24 mouse cellular contexts compared by ENCODE assay signal in genomic region chr5:129430330-129430729, GRCm38 (mm10).
A peak's percentile ranks its signal among the peaks of the same experiment; 100 is the strongest.
DNase-seq lines count a peak whose midpoint lies in the region; ATAC-seq lines count a peak whose summit lies in the region.
"Had no signal": no experiment of that assay in that cellular context is flagged by ENCODE, and none has a peak within 500 bp of the region (broad histone marks: within the 10 kb centered on the region; RNA-seq: fewer than 3 reads in every experiment).

No protein-coding gene starts in this region.

- peak; percentile 16 for DNase-seq in embryo, embryonic 11 days
- no peak for DNase-seq in embryo, embryonic 10 days (ENCODE audit: low spot score)
- peak; percentile 15 for DNase-seq in embryonic facial prominence, embryonic 14.5 days (ENCODE audit: low spot score)
- no peak for DNase-seq in heart, postnatal 4 days
- DNase-seq in lung, postnatal 14 days, result no peak
- DNase-seq: adrenal gland, postnatal 10 days; cerebellum, adult 11-12 months; cerebellum, adult 9-11 months; gastrocnemius, adult 2 months; gastrocnemius, postnatal 36 days; heart, adult 2 months; kidney, adult 18-20 months; kidney, postnatal 25 days; liver, postnatal 0 days; midbrain, embryonic 14.5 days had no signal

- H3K4me1 ChIP-seq in embryonic facial prominence, embryonic 14.5 days (ENCODE audit: control insufficient read depth, insufficient read depth, low read length), result peaks cover 21% of the 10 kb centered on the region
- H3K4me1 ChIP-seq in limb, embryonic 12.5 days (replicated peaks), result peaks cover 38% of the 10 kb centered on the region
- H3K4me1 ChIP-seq: heart, embryonic 12.5 days; liver, embryonic 12.5 days had no signal

- H3K36me3 ChIP-seq in embryonic facial prominence, embryonic 14.5 days (ENCODE audit: control insufficient read depth, insufficient read depth, low read length), result no peaks in the 10 kb centered on the region
- H3K36me3 ChIP-seq in limb, embryonic 12.5 days, result no peaks in the 10 kb centered on the region
- H3K36me3 ChIP-seq: heart, embryonic 12.5 days; hindbrain, embryonic 15.5 days; kidney, embryonic 15.5 days; liver, embryonic 12.5 days had no signal

- H3K4me3 ChIP-seq in embryonic facial prominence, embryonic 14.5 days (ENCODE audit: low read depth, low read length), result no peak overlapping the region
- H3K4me3 ChIP-seq in limb, embryonic 12.5 days (replicated peaks), result no peak overlapping the region
- H3K4me3 ChIP-seq: gastrocnemius, adult 2 months; heart, adult 2 months; heart, embryonic 12.5 days; hindbrain, embryonic 15.5 days; kidney, embryonic 15.5 days; layer of hippocampus, adult 2 months; liver, embryonic 12.5 days had no signal

- H3K9ac ChIP-seq in embryonic facial prominence, embryonic 14.5 days (ENCODE audit: low read depth, low read length), result no peak overlapping the region
- H3K9ac ChIP-seq in limb, embryonic 12.5 days (replicated peaks), result no peak overlapping the region
- H3K9ac ChIP-seq: heart, embryonic 12.5 days; hindbrain, embryonic 15.5 days; kidney, embryonic 15.5 days; liver, embryonic 12.5 days; liver, postnatal 0 days had no signal

- H3K27me3 ChIP-seq in embryonic facial prominence, embryonic 14.5 days (replicated peaks; ENCODE audit: control insufficient read depth, insufficient read depth, low read length), result no peaks in the 10 kb centered on the region
- H3K27me3 ChIP-seq in limb, embryonic 12.5 days, result no peaks in the 10 kb centered on the region
- H3K27me3 ChIP-seq: heart, embryonic 12.5 days; hindbrain, embryonic 15.5 days; kidney, embryonic 15.5 days; liver, embryonic 12.5 days had no signal

- ATAC-seq in embryonic facial prominence, embryonic 14.5 days (ENCODE audit: low read depth), result no peak
- ATAC-seq in limb, embryonic 12.5 days (ENCODE audit: insufficient number of reproducible peaks, insufficient read depth, low FRiP score, low TSS enrichment, low read depth), result peak; percentile 54
- ATAC-seq in inflammation-experienced regulatory T-cells, adult 6 months, result no peak
- ATAC-seq: forebrain, embryonic 14.5 days; liver, embryonic 12.5 days; liver, postnatal 0 days; lung, postnatal 0 days had no signal

- H3K27ac ChIP-seq in embryonic facial prominence, embryonic 14.5 days (replicated peaks; ENCODE audit: low read depth, low read length), result peak overlapping the region; percentile 75
- peak overlapping the region; percentile 94 for H3K27ac ChIP-seq in limb, embryonic 12.5 days
- H3K27ac ChIP-seq: gastrocnemius, adult 2 months; heart, adult 2 months; hindbrain, embryonic 15.5 days; kidney, embryonic 15.5 days; layer of hippocampus, adult 2 months; liver, embryonic 12.5 days had no signal

- WGBS in embryonic facial prominence, embryonic 14.5 days, result 33% methylated on average over 3 of the region's 3 CpGs
- 7% methylated on average over 3 of the region's 3 CpGs for WGBS in limb, embryonic 12.5 days

- peak overlapping the region; percentile 28; the same call in 1 of the 2 replicates for H3K4me2 ChIP-seq in embryonic facial prominence, embryonic 14.5 days (ENCODE audit: low read depth, low read length)
- peak overlapping the region; percentile 18; the same call in 1 of the 2 replicates for H3K4me2 ChIP-seq in limb, embryonic 12.5 days
- H3K4me2 ChIP-seq: heart, embryonic 12.5 days; hindbrain, embryonic 15.5 days; kidney, embryonic 15.5 days; liver, embryonic 12.5 days had no signal

- no peaks in the 10 kb centered on the region for H3K9me3 ChIP-seq in embryonic facial prominence, embryonic 14.5 days (ENCODE audit: control insufficient read depth, low read length)
- H3K9me3 ChIP-seq in limb, embryonic 12.5 days, result no peaks in the 10 kb centered on the region
- H3K9me3 ChIP-seq: heart, embryonic 12.5 days; hindbrain, embryonic 15.5 days; kidney, embryonic 15.5 days; liver, embryonic 12.5 days had no signal

Comparison
In these comparisons a context has a peak if more than half of its experiments do, and no peak if none do; other contexts are left out.
1. DNase-seq: peak in embryo, embryonic 11 days (single experiment) and embryonic facial prominence, embryonic 14.5 days (single experiment); none in embryo, embryonic 10 days (single experiment), heart, postnatal 4 days (single experiment) and lung, postnatal 14 days (single experiment).